Mouse (Mus musculus) urinary bladder, postnatal 25 days (tissue): ENCODE results near the gene Fap.

Source experiments
- DNase-seq: peaks from one replicate; pipeline ENCODE4 v3.0.0; 2022; ENCODE audit warnings: low spot score

Fap gene

DNA sequence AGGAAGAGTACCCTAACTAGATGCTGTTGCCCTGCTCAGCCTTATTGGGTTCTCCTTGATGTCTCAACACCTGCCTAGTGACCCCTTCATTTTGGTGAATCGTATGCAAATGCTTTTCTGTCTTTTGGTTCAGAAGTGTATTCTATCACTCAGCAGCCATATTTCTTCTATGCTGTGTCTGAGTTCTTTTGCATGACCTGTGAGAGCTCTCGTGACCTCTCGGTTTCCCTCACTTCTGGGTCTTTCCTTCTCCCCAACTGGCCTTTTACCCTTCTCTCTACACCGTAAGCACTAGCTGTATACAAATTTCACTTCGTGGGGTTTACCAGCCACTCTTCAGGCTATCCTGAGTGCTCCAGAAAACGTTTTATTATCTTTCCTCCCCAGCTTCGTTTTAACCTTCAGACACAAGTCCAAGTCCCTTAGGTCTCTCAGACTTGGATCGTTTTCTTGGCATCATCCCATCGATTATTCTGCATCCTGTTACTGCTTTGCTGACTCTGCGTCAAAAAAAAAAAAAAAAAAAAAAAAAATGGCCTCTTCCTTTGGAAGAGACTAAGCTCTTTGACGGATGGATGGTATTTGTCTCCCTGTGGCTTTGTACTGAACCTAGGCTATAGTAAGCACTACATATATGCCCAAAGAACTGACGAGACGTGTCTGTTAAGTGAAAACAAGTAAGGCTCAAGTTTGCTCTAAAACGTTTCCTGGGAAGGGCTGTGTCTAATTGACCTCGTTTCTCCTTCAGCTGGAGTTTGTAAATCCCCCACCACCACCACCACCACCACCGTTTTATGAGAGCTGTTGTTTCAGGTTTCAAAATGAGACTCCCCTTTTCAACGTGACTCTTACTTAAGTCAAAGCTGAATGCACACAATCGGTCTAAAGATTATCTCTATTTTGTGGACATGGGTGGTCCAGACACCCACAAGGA is 114.4 kb downstream of the Fap start:
- DNase-seq: no peak

- DNase-seq: no peak
Measured at GRCm38 (mm10) chr2:62458070-62458469, 115.8 kb downstream of the Fap start.

DNA sequence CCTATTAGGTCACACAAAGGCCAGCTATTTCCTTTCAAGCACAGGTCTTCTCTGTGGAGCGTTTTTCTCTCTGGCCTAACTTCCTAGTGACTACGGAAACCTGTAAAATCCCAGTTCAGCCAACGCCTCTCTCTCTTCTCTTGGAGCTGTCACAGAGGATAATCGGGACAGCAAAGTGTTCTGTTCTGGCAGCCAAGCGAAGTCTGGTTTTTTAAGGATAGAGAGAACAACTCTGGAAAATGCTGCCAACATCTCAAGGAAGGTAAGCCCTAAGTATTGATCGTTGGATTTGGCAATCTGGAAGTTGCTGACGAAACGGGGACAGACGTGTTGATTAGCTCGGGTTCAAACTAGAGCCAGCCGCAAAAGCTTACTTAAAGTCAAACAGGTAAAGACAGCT is 118.9 kb downstream of the Fap start:
- no peak for DNase-seq

DNA sequence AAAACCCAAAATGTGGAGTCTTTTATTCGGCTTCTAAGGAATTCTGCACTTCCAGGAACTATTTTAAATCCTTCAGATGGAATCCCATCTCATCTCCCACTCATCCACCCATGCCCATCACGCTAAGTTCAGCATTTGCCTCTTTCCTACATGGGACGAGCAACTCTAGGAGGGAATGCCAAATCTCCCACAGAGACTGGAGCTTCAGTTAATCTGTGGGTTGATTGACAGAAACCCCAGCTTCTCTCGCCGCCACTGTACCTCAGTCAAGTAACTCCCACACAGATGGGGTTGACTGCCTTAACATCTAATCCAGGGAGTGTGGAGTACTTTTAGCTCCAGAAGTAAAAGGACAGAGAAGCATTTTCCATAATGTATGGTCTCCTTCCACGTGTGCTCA is 119.8 kb downstream of the Fap start:
- no peak for DNase-seq
